Mouse (Mus musculus) embryo, embryonic 11.5 days (tissue): ENCODE data around the gene Gls.

ENCODE experiments used
- DNase-seq: peaks from one replicate; pipeline ENCODE4 v3.0.0-alpha.2; 2012; ENCODE audit warnings: low read depth, low spot score

Gls gene

DNA sequence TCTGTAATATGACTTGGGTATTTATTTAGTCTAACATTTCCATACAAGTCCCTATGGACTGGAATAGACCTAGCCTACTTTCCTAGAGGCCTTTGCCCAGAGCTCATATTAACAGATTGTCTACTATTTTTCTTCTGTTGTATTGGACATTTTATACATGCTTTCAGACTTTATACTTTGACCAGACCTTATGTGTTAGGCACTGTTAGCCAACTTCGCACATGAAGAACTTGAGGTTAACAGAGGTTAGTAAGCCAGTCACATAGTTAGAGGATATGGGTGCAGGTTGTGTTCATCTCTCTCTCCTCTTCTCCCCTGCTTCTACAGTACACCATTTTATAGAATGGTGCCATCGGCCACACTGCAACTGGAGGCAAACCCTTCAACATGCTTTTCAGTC is 75.0 kb downstream of the Gls start:
- no peak for DNase-seq

DNA sequence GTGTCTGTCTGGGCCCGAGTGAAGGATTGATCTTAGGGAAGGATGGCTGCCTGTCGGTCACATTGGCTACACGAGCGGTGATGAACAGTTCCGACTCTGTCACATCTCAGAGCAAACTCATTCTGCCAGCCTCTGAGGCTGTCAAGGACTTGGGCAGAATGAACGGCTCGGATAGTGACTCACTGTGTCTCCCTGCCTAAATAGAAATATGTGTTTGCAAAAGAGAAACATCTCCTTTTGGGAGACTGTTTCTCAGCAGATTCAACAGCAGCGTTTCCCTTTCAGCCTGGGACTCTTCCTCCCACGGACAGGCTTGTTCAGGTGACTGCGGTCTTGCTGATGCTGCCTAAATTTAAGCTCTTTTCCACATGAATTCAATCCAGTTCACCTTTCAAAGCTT is 76.7 kb downstream of the Gls start:
- DNase-seq = no peak

DNA sequence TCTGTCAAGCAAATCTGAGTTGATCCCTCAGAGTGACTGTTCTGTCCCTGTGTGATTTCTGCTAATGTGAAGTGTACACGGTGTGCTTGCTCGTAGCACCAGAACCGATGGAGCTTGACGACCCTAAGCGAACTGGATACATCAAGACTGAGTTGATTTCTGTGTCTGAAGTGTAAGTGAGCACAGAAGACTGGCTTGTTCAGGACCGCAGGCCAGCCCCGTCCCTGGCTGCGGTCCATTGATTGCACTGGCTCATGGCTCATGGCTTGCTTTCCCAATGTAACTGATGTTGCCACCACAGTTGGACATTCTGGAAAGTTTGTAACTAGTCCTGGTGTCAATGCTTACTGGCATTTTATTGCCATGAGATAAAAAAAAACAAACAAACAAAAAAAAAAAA is 78.1 kb downstream of the Gls start:
- no peak for DNase-seq

DNA sequence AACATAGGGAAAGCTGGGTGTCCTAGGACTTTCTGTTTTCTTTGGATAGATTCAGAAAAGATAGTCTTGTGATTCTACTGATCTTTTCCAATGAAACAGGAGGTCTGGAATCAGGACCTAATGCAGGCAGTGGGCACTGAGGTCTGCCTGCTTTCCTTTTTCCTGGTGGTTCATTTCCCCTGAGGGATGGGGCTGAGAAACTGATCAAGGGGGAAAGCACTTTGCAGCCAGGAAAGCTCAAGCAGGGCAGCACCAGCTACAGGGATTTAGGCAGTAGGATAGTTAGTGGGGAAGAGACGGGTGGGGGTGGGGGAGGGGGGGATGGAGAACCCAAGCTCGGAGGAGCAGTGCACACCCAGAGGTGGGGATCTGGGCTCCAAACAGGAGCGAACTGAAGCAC is 80.1 kb downstream of the Gls start:
- DNase-seq = no peak

DNA sequence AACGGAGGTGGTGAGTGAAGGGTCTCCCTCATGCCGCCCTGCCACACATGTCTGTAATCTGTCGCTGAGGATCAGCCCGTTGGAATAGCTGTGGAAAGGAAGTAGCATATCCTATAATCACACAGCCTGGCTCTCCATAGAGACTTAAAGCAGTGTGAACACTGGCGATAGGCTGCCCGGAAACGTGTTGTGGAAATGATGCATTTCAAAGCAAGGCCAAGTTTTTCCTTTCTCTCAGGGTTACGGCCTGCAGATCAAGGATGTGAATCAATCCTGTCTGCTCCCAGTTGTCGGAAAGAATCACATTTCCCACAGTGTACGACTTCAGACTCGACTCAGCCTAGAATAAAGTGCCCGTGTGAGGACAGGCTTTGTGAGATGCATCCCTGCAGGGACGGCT is 80.7 kb downstream of the Gls start:
- DNase-seq = no peak

DNA sequence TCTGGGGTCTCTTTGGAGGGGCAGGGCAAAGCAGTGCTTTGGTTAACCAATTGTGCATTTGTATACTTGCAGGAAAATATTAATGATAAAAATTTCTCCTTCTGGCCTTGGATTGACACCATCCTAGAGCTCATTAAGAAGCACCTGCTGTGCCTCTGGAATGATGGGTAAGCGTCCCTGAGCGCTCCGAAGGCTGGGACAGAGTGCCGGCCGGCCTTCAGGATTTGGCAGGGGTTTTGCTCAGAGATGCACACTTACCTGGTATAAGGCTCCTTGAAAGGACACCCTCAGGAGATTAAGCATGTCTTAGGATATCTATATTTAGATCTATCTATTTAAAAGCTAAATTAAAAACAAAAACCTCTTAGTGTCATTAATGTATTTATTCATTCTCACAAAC is 81.9 kb downstream of the Gls start:
- DNase-seq = no peak

DNA sequence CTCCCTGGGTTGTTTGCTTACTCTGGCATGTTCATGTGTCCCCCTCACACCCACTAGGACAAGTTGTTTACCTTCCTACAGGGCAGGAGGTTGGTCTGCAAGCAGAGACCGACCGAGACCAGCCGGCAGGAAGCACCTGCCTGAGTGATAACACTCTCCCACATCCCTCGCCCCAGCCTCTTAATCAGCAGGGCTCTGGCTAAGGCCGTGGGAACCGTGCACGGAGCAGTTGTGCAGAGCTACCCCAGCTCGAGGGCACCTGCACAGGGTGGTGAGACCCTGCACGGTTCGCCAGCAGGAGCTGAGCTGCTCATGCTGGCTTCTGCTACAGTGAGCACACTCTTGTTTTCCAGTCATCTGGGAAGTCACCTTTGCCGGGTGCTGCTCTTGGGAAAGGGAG is 82.4 kb downstream of the Gls start:
- no peak for DNase-seq

DNA sequence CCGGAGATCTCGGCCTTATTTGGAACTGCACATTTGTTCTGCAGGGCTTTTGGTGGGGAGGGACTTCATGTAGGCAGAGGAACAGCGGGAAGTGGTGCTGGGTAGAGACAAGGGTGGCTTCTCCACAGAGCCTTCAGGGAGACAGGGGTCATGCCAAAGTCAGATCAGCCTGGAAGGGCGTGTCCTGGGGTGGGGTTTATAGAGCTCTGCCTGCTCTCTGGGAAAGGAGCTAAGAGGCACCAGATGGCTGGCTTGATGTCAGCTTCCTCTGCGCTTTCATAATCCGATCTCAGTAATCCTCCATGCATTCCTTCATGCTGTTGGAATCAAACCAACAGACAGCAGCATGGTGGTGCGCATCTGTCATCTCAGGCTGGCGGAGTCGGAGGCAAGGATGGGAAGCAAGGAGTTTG is 83.1 kb downstream of the Gls start:
- no peak for DNase-seq

DNA sequence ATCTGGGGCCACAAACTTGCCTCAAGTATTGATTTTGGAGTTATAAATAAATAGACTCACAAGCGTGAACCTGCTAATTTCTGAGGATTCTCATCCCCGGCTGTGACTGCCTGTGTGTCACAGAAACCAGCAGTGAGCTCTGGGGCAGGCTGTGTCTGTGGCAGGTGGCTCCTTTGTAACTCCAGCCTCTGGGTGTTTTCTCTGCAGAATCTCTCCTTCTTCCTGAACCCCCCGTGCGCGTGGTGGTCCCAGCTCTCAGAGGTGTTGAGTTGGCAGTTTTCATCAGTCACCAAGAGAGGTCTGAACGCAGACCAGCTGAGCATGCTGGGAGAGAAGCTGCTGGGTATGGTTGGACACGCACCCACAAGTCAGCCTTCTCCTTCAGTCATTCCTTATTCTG is 84.3 kb downstream of the Gls start:
- DNase-seq = no peak

DNA sequence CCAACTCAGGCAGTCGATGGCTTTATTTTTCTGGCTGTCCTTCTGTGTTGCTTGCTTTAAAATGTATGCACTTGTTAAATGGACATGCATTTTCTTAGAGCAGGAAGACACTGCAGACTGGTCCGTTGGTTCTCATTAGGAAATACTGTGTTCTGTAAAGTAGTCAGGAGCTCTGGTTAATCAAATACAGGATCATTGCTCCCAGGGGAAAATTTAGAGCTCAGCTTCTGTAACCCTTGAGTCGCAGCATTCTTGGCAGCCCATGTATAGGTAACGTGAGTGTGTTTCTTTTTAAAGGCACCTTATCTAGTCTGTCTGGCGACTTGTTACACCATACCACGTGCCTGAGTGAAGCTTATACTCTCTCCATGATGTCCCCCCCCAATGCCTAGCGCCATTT is 84.9 kb downstream of the Gls start:
- no peak for DNase-seq

DNA sequence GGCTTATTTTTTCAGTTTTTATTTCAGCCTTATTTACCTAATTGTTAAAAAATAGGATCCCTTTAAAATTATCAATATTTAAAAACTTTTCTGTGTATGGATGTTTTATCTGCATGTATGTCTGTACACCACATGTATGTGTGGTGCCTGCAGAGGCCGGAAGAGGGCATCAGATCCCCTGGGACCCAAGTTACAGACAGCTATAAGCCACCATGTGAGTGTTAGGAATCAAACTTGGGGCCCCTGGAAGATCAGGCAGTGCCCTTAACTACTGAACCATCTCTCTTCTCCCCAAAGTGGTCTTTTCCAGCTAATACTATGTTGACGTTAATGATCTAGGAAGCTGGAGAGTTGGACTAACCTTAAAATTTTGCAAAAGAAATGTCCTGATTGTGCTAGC is 85.6 kb downstream of the Gls start:
- DNase-seq = no peak

DNA sequence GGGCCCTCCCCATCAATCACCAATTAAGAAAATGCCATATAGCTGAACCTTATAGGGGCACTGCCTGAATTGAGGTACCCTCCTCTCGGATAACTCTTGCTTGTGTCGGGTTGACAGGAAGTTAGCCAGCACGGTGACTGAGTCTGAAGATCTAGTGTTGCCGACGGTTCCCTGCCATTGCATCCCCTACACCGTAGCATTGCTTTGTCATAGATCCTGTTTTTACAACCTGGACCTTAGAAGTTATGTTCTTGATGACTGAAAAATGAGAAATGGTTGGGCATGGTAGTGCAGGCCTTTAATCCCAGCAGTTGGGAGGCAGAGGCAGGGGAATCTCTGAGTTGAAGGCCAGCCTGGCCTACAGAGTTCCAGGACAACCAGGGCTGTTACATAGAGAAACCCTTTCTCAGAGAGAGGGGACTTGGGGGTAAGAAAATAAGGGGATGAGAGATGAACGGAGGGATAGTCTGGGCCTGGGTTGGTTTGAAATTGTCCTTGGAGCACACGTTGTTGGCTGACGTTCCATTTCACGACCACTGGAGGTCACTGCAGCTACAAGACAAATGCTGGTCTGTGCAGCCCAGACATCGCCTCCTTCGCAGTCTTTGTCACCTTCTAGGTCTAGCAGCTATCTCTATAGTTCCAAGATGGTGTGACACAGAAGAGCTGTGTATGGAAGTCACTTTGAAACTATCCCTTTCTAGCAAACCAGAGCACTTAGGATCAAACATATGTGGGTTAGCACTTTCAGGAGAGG is 86.6 kb downstream of the Gls start:
- peak; percentile 51 for DNase-seq

DNA sequence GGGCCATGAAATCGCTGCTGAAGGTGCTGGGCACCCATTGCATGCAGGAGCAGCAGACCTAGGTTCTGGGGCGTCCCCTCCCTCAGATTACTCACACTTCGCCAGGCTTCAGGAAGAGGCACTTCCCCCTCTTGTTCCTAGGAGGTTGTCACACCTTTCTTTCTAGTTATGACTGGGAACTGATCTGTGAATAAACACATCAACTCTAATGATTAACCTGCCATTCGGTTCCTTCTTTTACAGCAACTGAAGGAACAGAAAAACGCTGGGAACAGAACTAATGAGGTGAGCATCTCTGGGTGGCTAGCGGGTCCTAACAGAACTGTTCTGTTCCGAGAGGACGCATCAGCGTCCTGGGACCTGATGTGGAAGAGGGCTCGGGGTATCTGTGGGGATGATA is 88.1 kb downstream of the Gls start:
- no peak for DNase-seq

DNA sequence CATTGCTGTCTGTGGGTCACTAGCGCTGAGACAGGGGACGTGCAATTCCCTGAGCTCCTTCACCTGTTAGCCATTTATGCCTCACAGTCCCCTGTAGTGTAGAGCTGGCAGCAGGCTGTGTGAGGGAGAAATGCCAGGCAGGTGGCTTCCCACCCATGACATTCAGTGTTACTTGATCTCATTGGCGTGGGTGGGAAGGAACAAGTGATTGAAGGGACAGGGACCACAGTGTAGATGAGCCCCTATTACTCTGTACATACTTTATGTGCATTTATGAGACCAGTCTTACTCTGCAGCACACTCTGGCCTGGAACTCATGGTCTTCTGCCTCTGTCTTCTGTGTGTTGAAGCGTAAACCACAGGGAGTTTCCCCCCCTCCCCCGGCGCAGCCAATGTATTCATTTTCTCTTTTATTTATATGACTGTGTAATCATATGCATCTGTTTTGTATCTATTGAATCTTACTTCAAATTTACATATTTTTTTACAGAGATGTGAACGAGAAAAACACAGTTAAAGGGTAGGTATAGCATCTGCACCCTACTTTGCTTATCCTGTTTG is 89.4 kb downstream of the Gls start:
- no peak for DNase-seq

DNA sequence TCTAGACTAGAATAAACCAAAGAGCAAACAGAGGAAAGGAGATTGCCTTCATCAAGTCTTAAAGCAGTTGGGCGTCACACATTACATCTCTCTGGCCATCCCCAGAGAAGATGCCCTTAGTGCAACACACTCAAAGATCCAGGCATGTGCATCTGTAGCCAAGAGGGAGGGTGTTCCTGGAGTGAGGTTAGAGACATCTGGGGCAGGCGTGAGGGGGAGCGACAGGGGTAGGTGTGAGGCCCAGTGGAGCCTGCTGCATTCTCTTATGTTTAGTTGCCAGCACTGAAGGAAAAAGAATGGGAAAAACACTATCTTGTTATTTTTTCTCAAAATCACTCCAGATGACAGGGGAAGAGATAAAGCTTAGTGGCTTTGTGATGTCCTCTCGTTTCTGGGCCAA is 89.8 kb downstream of the Gls start:
- no peak for DNase-seq

DNA sequence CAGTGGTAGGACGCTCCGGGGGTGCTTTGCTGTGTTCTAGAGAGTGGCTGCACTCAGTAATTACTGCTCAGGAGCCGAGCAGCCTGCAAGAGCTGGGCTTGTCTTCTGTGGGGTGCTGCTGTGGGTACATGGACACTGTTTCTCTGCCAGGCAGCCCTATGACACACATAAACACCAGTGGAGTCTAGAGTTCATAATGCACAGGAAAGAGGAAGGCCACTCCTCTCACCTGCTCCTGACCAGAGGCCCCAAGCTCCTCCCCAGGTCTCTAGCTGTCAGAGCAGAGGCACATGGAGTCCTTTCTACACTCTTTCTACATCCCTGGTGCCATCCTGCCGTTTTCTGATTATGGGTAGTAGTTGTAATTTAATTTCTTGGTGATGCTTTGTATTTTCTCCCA is 90.9 kb downstream of the Gls start:
- DNase-seq = no peak

DNA sequence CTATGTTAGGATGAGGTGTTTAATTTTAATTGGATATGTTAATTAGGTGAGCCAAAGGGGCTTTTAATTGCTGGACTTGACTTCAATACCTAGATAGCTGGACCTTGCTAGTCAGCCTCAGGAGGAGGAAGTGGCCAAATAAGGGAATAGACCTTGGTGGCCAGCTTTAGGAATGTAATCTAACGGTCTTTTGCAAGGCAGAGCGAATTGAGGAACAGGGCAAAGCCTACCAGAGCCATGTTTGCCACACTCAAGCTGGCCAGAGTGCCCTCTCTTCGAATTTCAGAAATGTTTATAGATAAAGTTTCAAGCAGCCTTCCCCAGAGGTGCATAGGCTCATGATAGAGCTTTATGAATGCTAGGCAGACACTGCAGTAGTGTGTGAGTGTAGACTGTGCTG is 91.5 kb downstream of the Gls start:
- DNase-seq = no peak

DNA sequence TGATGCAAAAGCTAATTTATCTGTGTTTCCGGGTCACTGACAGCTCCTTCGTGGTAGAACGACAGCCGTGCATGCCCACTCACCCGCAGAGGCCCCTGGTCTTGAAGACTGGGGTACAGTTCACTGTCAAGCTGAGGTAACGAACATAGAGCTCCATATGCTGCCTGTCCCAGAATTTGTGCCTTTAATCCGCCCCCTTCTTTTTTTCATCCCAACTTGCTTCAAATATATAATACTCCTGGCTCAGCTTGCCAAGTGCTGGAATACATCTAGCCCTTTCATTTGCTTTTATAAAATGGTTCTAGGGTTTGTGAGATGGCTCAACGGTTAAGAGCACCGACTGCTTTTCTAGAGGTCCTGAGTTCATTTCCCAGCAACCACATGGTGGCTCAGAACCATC is 92.5 kb downstream of the Gls start:
- no peak for DNase-seq

DNA sequence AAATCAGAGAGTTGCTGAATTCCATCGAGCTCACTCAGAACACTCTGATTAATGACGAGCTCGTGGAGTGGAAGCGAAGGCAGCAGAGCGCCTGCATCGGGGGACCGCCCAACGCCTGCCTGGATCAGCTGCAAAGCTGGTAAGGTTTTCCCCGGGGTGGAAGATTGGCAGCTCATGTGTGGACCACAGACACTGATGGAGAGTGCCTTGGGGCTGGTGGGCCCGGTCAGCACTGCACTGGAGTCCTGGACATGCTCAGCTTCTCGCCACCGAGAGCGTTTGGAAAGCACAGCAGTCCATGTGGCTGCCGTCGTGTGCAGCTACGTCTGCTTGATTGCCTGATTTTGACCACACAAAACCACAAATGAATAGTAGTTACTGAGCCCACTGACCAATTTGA is 95.7 kb downstream of the Gls start:
- DNase-seq = no peak

DNA sequence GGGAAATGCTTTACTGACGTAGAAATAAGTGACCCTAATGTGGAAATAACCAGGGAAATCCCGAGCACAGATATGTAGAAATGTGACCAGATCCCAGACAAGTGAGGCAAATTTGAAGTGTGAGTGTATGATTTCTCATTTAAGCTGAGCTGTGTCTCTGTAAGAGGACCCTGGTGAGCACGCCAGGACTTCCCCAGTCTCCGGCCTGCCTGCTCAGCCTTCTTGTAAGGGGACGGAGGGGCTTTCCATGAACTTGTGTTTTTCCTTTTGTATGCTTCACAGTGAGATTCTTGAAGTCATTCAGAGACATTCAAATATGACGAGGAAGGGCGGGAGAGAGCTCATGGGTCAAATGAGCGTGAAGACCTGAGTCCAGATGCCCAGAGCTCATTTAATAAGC is 99.8 kb downstream of the Gls start:
- no peak for DNase-seq

DNA sequence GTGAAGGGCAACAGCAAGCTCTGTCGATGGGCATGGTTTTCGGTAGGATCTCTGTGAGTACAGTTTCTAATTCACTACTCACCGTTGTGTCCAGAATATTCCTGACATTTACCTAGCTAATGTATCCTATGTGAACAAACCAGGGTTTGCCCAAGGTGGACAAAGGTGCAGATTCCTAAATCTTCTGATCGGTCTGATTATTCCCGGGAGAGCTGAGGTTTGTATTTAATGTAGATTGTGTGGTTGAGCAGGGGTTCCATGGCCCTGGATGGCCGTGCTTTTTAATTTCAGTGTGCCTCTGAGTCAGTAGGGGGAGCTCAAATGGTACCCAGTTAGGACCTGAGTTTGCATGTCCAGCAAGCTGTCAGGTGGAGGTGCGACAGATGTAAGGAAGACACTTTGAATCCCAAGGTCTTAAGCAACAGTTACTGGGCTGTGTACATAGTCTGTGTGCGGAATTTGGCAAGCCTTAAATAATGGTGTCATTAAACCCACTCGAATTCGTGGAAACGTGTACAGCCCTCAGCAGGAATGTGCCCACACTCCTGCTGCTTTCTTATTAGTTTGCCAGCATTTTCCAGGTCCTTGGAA is 101.2 kb downstream of the Gls start:
- DNase-seq = no peak

DNA sequence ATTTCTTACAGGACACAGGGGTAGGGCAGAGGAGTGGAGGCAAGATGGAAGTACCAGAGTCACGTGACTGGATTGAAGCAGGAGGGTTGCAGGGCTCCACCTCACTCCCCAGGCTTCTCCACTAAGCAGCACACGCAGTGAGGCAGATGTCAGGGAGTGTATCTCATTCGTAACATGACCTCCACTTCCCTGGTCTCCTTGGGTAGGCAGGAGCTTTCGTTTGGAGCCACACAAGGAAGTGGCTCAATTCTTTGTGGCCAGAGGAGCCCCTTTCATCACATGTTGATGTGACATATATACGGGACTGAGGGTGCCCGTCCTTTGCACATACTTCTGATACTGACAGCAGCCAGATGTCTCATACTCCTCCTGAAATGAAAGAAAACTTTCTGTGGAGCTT is 103.2 kb downstream of the Gls start:
- no peak for DNase-seq

DNA sequence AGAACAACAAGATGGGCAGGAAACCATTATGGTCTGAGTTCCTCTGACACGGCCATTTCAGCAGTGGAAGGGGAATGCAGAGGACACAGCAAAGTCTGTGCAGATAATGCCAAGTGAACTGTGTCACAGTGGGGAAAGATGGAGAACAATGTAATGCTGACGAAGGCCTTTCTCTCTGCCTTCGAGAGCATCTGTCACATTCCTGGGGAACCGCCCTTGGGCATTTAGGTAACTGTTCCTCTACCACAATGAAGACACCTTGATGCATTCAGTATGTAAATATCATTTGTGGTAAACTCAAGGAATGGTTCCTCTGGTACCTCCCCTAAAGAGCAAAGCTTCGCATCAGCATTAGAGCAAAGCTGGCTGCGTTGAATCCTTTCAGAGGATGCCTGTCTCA is 105.7 kb downstream of the Gls start:
- no peak for DNase-seq

DNA sequence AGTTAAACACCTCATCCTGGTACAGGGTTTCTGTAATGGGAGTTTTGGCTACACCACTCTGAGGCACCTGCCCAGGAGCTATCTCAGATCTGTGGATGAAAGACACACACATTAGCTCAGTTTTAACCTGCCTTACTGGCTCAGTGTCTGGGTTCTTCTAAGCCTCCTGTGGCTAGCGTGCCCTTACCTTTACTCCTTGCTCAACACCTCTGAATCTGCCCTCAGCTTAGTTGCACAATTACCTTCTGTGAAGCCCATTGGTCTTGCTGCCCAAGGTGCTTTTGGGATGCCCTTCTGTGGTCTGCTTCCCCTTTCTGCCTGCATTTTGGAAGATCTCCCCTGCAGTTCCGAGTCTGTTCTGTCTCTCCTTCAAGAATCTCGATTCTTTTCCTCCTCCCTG is 108.2 kb downstream of the Gls start:
- DNase-seq = no peak
